Mouse (Mus musculus): ENCODE results near the gene Taf4. TPM values are rescaled to one million over a fixed set of nuclear protein-coding genes. Genes with fewer than 3 reads are reported as not detected.

Taf4 gene
- total RNA-seq, 2 experiments from 2014 or later, result 19.5 to 20.9 TPM

- DNase-seq (ENCODE audit: extremely low spot score in 1 of 2, low spot score in 2 of 2), result no peak
- intact Hi-C loops (cut with DNase I), result no loop called here
Observed at GRCm38 (mm10) chr2:179951542-179952524, 24.6 kb downstream of the Taf4 start.

GRCm38 (mm10) chr2:179948820-179949219 is 27.6 kb downstream of the Taf4 start:
- no peak for DNase-seq (ENCODE audit: extremely low spot score in 1 of 2, low spot score in 2 of 2)
- intact Hi-C loops (cut with DNase I), result no loop called here

- no peak for DNase-seq (ENCODE audit: extremely low spot score in 1 of 2, low spot score in 2 of 2)
- intact Hi-C loops (cut with DNase I), result no loop called here
Observed at GRCm38 (mm10) chr2:179947607-179948006, 28.8 kb downstream of the Taf4 start.

DNA sequence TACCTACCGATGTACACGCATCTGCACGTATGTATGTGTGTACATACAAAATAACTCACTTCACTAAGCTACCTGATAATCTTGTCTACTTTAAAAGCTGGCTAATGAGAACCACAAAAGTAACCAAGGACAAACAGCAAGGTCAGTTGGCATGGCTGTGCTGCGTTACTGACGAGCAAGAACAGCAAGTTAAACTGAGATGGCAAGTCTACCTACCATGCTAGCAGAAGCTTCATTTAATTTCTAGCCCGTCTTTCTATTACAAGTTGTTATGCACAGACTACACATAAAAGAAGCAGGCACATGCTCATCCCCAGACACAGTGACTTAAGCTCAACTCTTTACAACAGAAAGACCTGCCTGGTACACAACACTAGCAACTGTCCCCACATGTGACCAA is 29.9 kb downstream of the Taf4 start:
- intact Hi-C loops (cut with DNase I), result no loop called here

GRCm38 (mm10) chr2:179945051-179945450 is 31.4 kb downstream of the Taf4 start:
- intact Hi-C loops (cut with DNase I), result no loop called here
- no peak for DNase-seq (ENCODE audit: extremely low spot score in 1 of 2, low spot score in 2 of 2)

More for the DNA sequence above, 29.9 kb downstream of the Taf4 start:
- no peak for DNase-seq (ENCODE audit: extremely low spot score in 1 of 2, low spot score in 2 of 2)

DNA sequence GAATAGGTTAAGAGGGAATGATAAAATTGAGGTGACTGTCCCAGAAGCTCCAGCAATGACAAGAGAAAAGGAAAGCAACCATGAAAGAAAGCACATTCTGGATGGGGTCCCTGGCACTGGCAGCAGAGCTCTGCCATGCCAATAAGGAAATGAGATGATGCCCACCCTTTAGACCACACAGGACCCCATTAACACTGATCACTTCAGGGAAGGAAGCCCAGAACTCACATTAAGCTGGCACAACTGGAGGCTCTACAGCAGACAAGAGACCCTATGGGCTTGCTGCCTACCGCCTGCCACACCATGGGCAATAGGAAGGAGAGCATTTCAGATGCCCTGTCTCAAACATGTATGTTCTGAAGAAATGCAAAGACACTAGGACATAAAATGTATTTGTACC is 34.8 kb downstream of the Taf4 start:
- intact Hi-C loops (cut with DNase I), result no loop called here
- DNase-seq (ENCODE audit: extremely low spot score in 1 of 2, low spot score in 2 of 2), result no peak

DNA sequence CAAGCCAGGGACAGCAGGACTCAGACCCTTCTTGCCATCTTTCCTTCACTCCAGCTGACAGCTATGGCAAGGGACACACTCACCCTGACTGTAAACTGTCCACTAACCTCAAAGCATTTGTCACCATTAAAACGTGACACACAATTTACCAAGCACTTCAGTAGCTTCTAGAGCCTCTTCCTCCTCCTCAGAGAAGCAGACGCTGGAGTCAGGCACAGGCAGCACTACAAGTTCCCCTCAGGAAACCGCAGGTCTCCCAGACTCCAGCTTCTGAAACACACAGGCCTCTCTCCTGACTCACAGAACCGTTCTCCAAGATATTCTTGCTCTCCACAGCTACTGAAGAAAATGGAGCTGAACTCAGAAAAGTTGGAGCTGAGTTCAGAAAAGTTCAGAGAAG is 39.4 kb downstream of the Taf4 start:
- intact Hi-C loops (cut with DNase I), result no loop called here
- no peak for DNase-seq (ENCODE audit: extremely low spot score in 1 of 2, low spot score in 2 of 2)

DNA sequence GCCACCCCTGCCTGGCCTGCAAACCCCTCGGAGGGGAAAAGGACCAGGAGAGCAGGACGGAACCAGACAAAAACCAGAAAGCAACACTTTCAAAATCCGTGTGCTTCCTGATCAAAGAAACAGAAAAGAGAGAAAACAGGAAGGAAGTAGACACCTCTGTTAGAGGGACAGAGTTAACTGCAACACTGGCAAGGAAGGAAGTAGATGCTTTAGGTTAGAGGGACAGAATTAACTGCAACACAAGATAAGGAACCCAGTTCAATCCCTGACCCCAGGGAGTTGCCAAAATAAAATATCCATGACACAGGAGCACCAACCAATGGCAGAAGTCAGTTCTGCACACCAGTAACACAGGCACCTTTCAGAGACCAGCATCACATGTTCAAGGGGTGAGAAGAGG is 42.3 kb downstream of the Taf4 start:
- DNase-seq (ENCODE audit: extremely low spot score in 1 of 2, low spot score in 2 of 2), result no peak
- intact Hi-C loops (cut with DNase I), result no loop called here

DNA sequence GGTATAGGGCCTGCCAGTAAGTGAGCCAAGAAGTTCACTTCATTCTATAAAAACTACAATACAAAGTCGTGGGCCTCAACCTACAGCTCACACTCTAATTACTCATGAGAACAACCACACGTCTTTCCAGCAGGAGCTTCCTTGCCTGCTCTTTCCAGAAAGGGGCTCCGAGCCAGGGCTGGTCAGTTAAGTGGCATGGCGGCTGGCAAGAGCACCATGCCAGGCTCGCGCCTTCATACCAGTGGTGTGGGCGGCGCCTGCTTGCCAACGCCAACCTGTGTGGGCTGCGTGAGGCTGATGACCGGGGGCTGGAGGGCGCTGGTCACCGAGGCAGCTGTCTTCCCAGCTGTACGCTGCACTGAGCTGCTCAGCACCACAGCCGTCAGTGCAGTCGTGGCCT is 44.7 kb downstream of the Taf4 start:
- intact Hi-C loops (cut with DNase I), result no loop called here
- DNase-seq (ENCODE audit: extremely low spot score in 1 of 2, low spot score in 2 of 2), result peak in 1 of 2 experiments; percentile 33

DNA sequence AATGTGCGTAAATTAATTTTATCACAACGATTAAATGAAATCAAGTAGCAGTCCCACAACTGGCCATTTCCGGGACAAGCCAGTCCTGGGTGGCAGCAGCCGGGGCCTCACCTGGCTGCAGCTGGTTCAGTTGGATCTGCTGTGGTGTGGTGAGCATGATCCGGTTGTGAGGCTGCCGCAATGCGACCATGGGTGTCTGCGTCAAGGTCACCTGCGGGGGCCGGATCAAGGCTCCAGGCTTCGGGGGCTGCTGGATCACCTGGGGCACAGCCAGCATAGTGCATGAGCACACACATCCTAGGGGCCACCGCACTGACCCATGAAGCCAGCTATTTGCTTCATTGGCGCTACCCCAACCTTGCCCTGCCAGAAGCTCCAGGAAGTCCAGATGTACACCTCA is 47.3 kb downstream of the Taf4 start:
- intact Hi-C loops (cut with DNase I), result no loop called here
- DNase-seq (ENCODE audit: extremely low spot score in 1 of 2, low spot score in 2 of 2), result no peak

DNA sequence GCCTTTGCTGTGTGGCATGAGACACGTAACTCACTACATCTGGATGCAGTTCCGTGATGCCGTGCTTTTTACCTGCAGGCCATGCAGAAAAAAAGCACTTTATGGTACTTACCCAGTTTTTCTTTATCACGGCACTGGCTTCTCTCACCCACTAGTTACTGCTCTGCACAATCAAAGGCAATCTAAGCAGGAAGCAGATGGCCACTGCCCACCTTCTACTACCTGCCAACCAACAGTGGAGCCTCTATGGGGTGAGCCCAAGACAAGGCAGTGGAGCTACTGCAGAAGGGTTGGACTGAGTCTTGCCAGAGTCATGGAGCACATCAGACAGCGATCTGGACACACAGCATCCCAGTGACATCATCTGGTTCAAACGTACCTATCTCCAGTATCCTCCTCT is 52.4 kb downstream of the Taf4 start:
- intact Hi-C loops (cut with DNase I), result no loop called here
- DNase-seq (ENCODE audit: extremely low spot score in 1 of 2, low spot score in 2 of 2), result no peak

DNA sequence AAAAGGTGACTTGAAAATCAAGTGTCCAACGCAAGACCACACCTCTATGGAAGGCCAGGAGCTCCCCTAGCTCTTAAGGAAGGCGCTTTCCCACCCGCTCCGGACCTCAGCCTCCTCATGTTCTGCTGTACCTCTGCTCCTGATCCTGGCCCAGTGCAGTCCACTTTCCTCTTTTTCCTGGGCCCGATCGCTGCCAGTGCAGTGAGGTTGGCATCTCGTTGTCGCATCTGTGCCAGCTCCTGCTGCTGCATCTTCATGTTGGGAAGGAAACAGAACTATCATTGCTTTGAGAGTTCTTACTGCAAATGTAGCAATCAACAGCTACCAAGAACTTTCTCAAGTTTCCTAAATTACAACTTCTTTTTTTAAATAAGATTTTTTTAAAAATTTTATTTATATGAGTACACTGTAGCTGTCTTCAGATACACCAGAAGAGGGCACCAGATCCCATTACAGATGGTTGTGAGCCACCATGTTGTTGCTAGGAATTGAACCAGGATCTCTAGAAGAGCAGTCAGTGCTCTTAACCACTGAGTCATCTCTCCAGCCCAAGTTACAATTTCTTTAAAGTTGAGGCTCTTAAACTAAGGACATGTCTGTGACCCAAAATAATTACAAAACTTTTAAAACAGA is 55.3 kb downstream of the Taf4 start:
- intact Hi-C loops (cut with DNase I), result no loop called here
- DNase-seq (ENCODE audit: extremely low spot score in 1 of 2, low spot score in 2 of 2), result no peak

DNA sequence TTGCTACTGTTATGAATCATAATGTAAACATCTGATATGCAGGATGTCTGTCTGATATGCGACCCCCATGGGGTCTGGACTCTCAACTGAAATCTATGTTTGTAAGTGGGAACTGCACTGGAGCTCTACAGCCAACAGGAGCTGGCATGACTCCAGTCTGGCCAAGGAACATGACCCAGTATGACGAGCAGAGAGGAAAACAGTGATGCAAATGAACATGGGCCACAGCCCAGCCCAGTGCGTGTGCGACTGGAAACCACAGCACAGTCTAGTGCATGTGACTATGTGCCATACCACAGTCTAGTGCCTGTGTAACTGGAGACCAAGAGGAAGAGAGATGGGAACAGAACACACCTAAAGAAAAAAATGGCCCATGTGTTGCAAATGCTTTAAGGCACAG is 56.4 kb downstream of the Taf4 start:
- intact Hi-C loops (cut with DNase I), result no loop called here
- no peak for DNase-seq (ENCODE audit: extremely low spot score in 1 of 2, low spot score in 2 of 2)

DNA sequence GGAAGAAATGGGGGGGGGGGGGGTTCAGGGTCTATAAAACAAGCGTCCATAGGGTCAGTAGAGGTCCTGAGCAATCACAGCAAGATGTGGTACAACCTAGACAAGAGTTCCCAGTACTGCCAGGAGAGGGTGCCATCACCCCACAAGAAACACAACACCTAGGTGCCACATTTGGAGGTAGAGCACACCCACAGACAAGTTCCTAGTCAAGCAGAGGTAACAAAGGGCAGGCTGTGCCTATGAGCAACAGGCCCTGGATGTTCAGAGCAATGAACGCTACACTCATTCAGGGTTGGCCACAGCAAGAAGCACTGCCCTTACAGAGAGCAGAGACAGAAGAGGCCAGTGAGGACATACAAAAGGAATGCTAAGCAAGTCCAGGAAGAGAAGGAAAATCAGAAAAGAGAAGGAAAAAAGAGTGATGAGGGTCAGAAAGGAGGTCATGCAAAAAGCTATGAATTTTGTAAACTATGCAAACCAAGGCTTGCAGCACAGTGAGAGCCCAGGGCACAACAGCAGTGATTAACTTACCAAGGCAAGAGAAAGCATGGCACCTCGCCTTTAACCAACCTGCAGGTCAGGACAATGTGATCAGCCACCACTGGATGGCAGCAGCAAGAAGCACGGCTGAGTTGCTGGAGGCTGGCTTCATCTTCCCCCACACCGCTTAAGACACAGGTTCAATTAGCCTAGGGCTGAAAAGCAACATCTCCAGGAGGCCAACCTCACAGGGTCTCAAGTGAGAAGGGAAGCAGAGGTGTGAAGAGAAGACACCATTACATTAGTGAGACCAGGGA is 59.4 kb downstream of the Taf4 start:
- peak; percentile 44 to 73 for DNase-seq (ENCODE audit: extremely low spot score in 1 of 2, low spot score in 2 of 2)
- intact Hi-C loops (cut with DNase I), result loop anchor here (2.0 to 10.0 kb wide), 4 partner anchors 60 to 338 kb away; partner anchors contain the start of genes Rps21 and Taf4

- intact Hi-C loops (cut with DNase I), result loop anchor here (10.0 kb wide), 1 partner anchor 341 kb away; the partner anchor contains the start of gene Rps21
- DNase-seq (ENCODE audit: extremely low spot score in 1 of 2, low spot score in 2 of 2), result no peak
Observed at GRCm38 (mm10) chr2:179914246-179914645, 62.2 kb downstream of the Taf4 start.

DNA sequence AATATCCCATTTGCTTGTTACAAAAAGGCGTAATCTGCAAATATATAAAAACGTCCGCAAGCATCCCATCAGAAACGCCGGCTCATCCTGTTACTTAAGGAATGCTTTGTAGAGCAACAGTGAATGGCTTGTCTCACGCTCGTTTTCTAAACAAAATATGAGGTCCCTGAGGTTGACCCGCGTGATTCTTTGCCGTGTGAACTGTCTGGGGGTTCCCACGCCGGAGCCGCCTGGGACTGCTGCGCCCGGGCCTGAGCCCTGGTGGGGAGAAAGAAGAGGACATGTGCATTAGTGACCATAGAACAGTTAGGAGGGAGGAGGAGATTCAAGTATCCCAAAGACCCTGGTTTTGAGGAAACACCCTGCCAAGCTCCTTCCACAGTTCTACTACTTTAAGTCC is 63.1 kb downstream of the Taf4 start:
- no peak for DNase-seq (ENCODE audit: extremely low spot score in 1 of 2, low spot score in 2 of 2)
- intact Hi-C loops (cut with DNase I), result loop anchor here (10.0 kb wide), 1 partner anchor 341 kb away; the partner anchor contains the start of gene Rps21

GRCm38 (mm10) chr2:179912911-179913310 is 63.5 kb downstream of the Taf4 start:
- intact Hi-C loops (cut with DNase I), result loop anchor here (10.0 kb wide), 1 partner anchor 342 kb away; the partner anchor contains the start of gene Rps21
- DNase-seq (ENCODE audit: extremely low spot score in 1 of 2, low spot score in 2 of 2), result no peak

- intact Hi-C loops (cut with DNase I), result no loop called here
- DNase-seq (ENCODE audit: extremely low spot score in 1 of 2, low spot score in 2 of 2), result no peak
Observed at GRCm38 (mm10) chr2:179896949-179897348, 79.5 kb downstream of the Taf4 start.

DNA sequence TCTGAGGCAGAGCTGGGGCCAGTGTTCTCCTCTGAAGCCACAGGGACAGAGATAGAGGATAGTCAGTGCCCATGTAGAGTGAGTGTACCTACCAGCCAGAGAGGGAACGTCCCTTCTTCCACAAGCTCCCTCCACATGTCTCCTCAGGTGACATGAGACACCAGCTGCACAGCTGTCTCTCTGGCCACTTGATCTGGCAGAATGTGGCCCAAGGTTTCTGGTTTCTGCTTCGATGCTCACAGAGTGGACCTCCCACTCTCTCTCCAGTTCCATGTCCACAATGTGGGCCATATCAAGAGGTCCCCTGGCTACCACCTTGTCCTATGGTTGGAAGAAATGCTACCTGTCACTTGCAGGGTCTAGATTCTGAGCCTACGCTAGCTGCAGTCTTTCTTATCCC is 85.4 kb downstream of the Taf4 start:
- DNase-seq (ENCODE audit: extremely low spot score in 1 of 2, low spot score in 2 of 2), result no peak
- intact Hi-C loops (cut with DNase I), result no loop called here
